Mouse (Mus musculus): ENCODE results near the gene Gpr141. TPM values are rescaled to one million over a fixed set of nuclear protein-coding genes. Genes with fewer than 3 reads are reported as not detected.
"Not testable (repeated sequence)": the region's sequence is repeated elsewhere in the genome, so short reads cannot be mapped to it uniquely, and the experiment has no call there.

The Gpr141 gene
- polyA plus RNA-seq, 1 experiment from 2014 or later: 0.47 TPM

GRCm38 (mm10) chr13:19828095-19828494 lies 4.0 kb upstream of the Gpr141 start:
- no peak for DNase-seq (ENCODE audit: low spot score)
- Histone ChIP-seq H3K36me3 (ENCODE audit: control insufficient read depth, insufficient read depth, low read length) (no peaks in the 10 kb centered on the region), H3K27ac (ENCODE audit: low read depth, low read length) (no peak overlapping the region), H3K4me1 (ENCODE audit: control insufficient read depth, insufficient read depth, low read length) (no peaks in the 10 kb centered on the region), H3K9me3 (replicated peaks; ENCODE audit: control insufficient read depth, low read length) (0 out of 2 replicates have a peak, but pooled peaks cover 2% of the 10 kb centered on the region), H3K4me3 (ENCODE audit: low read depth, low read length) (no peak overlapping the region), H3K4me2 (ENCODE audit: low read length) (no peak overlapping the region), H3K27me3 (replicated peaks; ENCODE audit: control insufficient read depth, insufficient read depth, low read length) (no peaks in the 10 kb centered on the region), H3K9ac (ENCODE audit: low read length) (no peak overlapping the region)
- no peak for ATAC-seq
- 93% methylated on average over 2 of the region's 2 CpGs for WGBS

- ATAC-seq (no peak), DNase-seq (ENCODE audit: low spot score) (no peak)
- Histone ChIP-seq H3K9ac (ENCODE audit: low read length) (no peak overlapping the region), H3K4me3 (ENCODE audit: low read depth, low read length) (no peak overlapping the region), H3K9me3 (replicated peaks; ENCODE audit: control insufficient read depth, low read length) (no peaks in the 10 kb centered on the region), H3K27ac (ENCODE audit: low read depth, low read length) (no peak overlapping the region), H3K27me3 (replicated peaks; ENCODE audit: control insufficient read depth, insufficient read depth, low read length) (no peaks in the 10 kb centered on the region), H3K4me2 (ENCODE audit: low read length) (no peak overlapping the region), H3K36me3 (ENCODE audit: control insufficient read depth, insufficient read depth, low read length) (no peaks in the 10 kb centered on the region), H3K4me1 (ENCODE audit: control insufficient read depth, insufficient read depth, low read length) (no peaks in the 10 kb centered on the region)
Observed at GRCm38 (mm10) chr13:19821639-19822038, 2.4 kb downstream of the Gpr141 start.

- Histone ChIP-seq H3K27ac (ENCODE audit: low read depth, low read length) (no peak overlapping the region), H3K27me3 (replicated peaks; ENCODE audit: control insufficient read depth, insufficient read depth, low read length) (no peaks in the 10 kb centered on the region), H3K4me2 (ENCODE audit: low read length) (no peak overlapping the region), H3K36me3 (ENCODE audit: control insufficient read depth, insufficient read depth, low read length) (no peaks in the 10 kb centered on the region), H3K9me3 (replicated peaks; ENCODE audit: control insufficient read depth, low read length) (no peaks in the 10 kb centered on the region), H3K9ac (ENCODE audit: low read length) (no peak overlapping the region), H3K4me3 (ENCODE audit: low read depth, low read length) (no peak overlapping the region), H3K4me1 (ENCODE audit: control insufficient read depth, insufficient read depth, low read length) (no peaks in the 10 kb centered on the region)
- ATAC-seq: no peak
- DNase-seq (ENCODE audit: low spot score): no peak
- WGBS: 92% methylated on average over 4 of the region's 4 CpGs
Observed at GRCm38 (mm10) chr13:19819926-19820325, 4.1 kb downstream of the Gpr141 start.

GRCm38 (mm10) chr13:19819243-19819642 lies 4.8 kb downstream of the Gpr141 start:
- no peaks in the 10 kb centered on the region for H3K9me3 ChIP-seq (replicated peaks; ENCODE audit: control insufficient read depth, low read length)
- 46% methylated on average over 2 of the region's 2 CpGs for WGBS
- no peak overlapping the region for H3K4me3 ChIP-seq (ENCODE audit: low read depth, low read length)
- no peak overlapping the region for H3K4me2 ChIP-seq (ENCODE audit: low read length)
- DNase-seq (ENCODE audit: low spot score) (no peak), ATAC-seq (no peak)
- no peak overlapping the region for H3K27ac ChIP-seq (ENCODE audit: low read depth, low read length)
- no peaks in the 10 kb centered on the region for H3K36me3 ChIP-seq (ENCODE audit: control insufficient read depth, insufficient read depth, low read length)
- H3K9ac ChIP-seq (ENCODE audit: low read length): no peak overlapping the region
- no peaks in the 10 kb centered on the region for H3K4me1 ChIP-seq (ENCODE audit: control insufficient read depth, insufficient read depth, low read length)
- no peaks in the 10 kb centered on the region for H3K27me3 ChIP-seq (replicated peaks; ENCODE audit: control insufficient read depth, insufficient read depth, low read length)

- H3K4me2 ChIP-seq (ENCODE audit: low read length): no peak overlapping the region
- H3K27ac ChIP-seq (ENCODE audit: low read depth, low read length): no peak overlapping the region
- DNase-seq (ENCODE audit: low spot score) (no peak), ATAC-seq (peak; percentile 60)
- no peaks in the 10 kb centered on the region for H3K9me3 ChIP-seq (replicated peaks; ENCODE audit: control insufficient read depth, low read length)
- no peaks in the 10 kb centered on the region for H3K27me3 ChIP-seq (replicated peaks; ENCODE audit: control insufficient read depth, insufficient read depth, low read length)
- H3K36me3 ChIP-seq (ENCODE audit: control insufficient read depth, insufficient read depth, low read length): no peaks in the 10 kb centered on the region
- H3K4me3 ChIP-seq (ENCODE audit: low read depth, low read length): no peak overlapping the region
- H3K4me1 ChIP-seq (ENCODE audit: control insufficient read depth, insufficient read depth, low read length): no peaks in the 10 kb centered on the region
- 51% methylated on average over 3 of the region's 3 CpGs for WGBS
- no peak overlapping the region for H3K9ac ChIP-seq (ENCODE audit: low read length)
Observed at GRCm38 (mm10) chr13:19794942-19795341, 29.1 kb downstream of the Gpr141 start.

GRCm38 (mm10) chr13:19794486-19794885 lies 29.6 kb downstream of the Gpr141 start:
- H3K4me2 ChIP-seq (ENCODE audit: low read length): no peak overlapping the region
- H3K4me3 ChIP-seq (ENCODE audit: low read depth, low read length): no peak overlapping the region
- no peak overlapping the region for H3K9ac ChIP-seq (ENCODE audit: low read length)
- H3K27me3 ChIP-seq (replicated peaks; ENCODE audit: control insufficient read depth, insufficient read depth, low read length): no peaks in the 10 kb centered on the region
- H3K9me3 ChIP-seq (replicated peaks; ENCODE audit: control insufficient read depth, low read length): no peaks in the 10 kb centered on the region
- DNase-seq (ENCODE audit: low spot score) (no peak), ATAC-seq (0 out of 2 replicates have a peak, but pooled peaks have one; percentile 7)
- H3K27ac ChIP-seq (ENCODE audit: low read depth, low read length): no peak overlapping the region
- no peaks in the 10 kb centered on the region for H3K36me3 ChIP-seq (ENCODE audit: control insufficient read depth, insufficient read depth, low read length)
- 49% methylated on average over 6 of the region's 6 CpGs for WGBS
- H3K4me1 ChIP-seq (ENCODE audit: control insufficient read depth, insufficient read depth, low read length): no peaks in the 10 kb centered on the region

GRCm38 (mm10) chr13:19793761-19794160 lies 30.3 kb downstream of the Gpr141 start:
- Histone ChIP-seq H3K27me3 (replicated peaks; ENCODE audit: control insufficient read depth, insufficient read depth, low read length) (no peaks in the 10 kb centered on the region), H3K9ac (ENCODE audit: low read length) (no peak overlapping the region), H3K9me3 (replicated peaks; ENCODE audit: control insufficient read depth, low read length) (no peaks in the 10 kb centered on the region), H3K4me2 (ENCODE audit: low read length) (no peak overlapping the region), H3K27ac (ENCODE audit: low read depth, low read length) (no peak overlapping the region), H3K4me1 (ENCODE audit: control insufficient read depth, insufficient read depth, low read length) (no peaks in the 10 kb centered on the region), H3K36me3 (ENCODE audit: control insufficient read depth, insufficient read depth, low read length) (no peaks in the 10 kb centered on the region), H3K4me3 (ENCODE audit: low read depth, low read length) (no peak overlapping the region)
- ATAC-seq: no peak
- DNase-seq (ENCODE audit: low spot score): no peak
- WGBS: 38% methylated on average over 4 of the region's 4 CpGs

- not testable (repeated sequence) for H3K4me2 ChIP-seq (ENCODE audit: low read length); H3K4me1 ChIP-seq (ENCODE audit: control insufficient read depth, insufficient read depth, low read length); H3K27ac ChIP-seq (ENCODE audit: low read depth, low read length); ATAC-seq; H3K9ac ChIP-seq (ENCODE audit: low read length); H3K36me3 ChIP-seq (ENCODE audit: control insufficient read depth, insufficient read depth, low read length); H3K9me3 ChIP-seq (replicated peaks; ENCODE audit: control insufficient read depth, low read length); H3K4me3 ChIP-seq (ENCODE audit: low read depth, low read length); DNase-seq (ENCODE audit: low spot score); H3K27me3 ChIP-seq (replicated peaks; ENCODE audit: control insufficient read depth, insufficient read depth, low read length)
- WGBS: 42% methylated on average over 1 of the region's 1 CpGs
Observed at GRCm38 (mm10) chr13:19787946-19788345, 36.1 kb downstream of the Gpr141 start.

- Histone ChIP-seq H3K4me3 (ENCODE audit: low read depth, low read length) (no peak overlapping the region), H3K27ac (ENCODE audit: low read depth, low read length) (no peak overlapping the region), H3K27me3 (replicated peaks; ENCODE audit: control insufficient read depth, insufficient read depth, low read length) (no peaks in the 10 kb centered on the region), H3K4me1 (ENCODE audit: control insufficient read depth, insufficient read depth, low read length) (no peaks in the 10 kb centered on the region), H3K9me3 (replicated peaks; ENCODE audit: control insufficient read depth, low read length) (no peaks in the 10 kb centered on the region), H3K9ac (ENCODE audit: low read length) (no peak overlapping the region), H3K36me3 (ENCODE audit: control insufficient read depth, insufficient read depth, low read length) (no peaks in the 10 kb centered on the region), H3K4me2 (ENCODE audit: low read length) (no peak overlapping the region)
- WGBS: 91% methylated on average over 1 of the region's 1 CpGs
- ATAC-seq: no peak
- no peak for DNase-seq (ENCODE audit: low spot score)
Observed at GRCm38 (mm10) chr13:19770163-19770562, 53.9 kb downstream of the Gpr141 start.

All from forebrain, embryonic 14.5 days (tissue).